Mouse (Mus musculus): ENCODE results near the gene Abcc1. TPM values are rescaled to one million over a fixed set of nuclear protein-coding genes. Genes with fewer than 3 reads are reported as not detected.

Gene Abcc1
- polyA plus RNA-seq, 1 experiment, result 5.1 TPM

- Histone ChIP-seq H3K27me3 (replicated peaks) (no peaks in the 10 kb centered on the region), H3K4me1 (peaks cover 66% of the 10 kb centered on the region), H3K9me3 (no peaks in the 10 kb centered on the region), H3K4me3 (replicated peaks) (no peak overlapping the region), H3K36me3 (replicated peaks; ENCODE audit: low read length) (peaks cover 98% of the 10 kb centered on the region)
- TF ChIP-seq FLI1 (IDR thresholded peaks at IDR 0.05; ENCODE audit: low read length) (no peak), GATA1 (IDR thresholded peaks at IDR 0.05; ENCODE audit: borderline replicate concordance, low read length) (no peak)
Observed at GRCm38 (mm10) chr16:14448307-14448706, 86.9 kb downstream of the Abcc1 start.

- no peaks in the 10 kb centered on the region for H3K9me3 ChIP-seq
- H3K4me1 ChIP-seq, result peaks cover 69% of the 10 kb centered on the region
- no peak for TF ChIP-seq FLI1 (IDR thresholded peaks at IDR 0.05; ENCODE audit: low read length)
- TF ChIP-seq GATA1 (IDR thresholded peaks at IDR 0.05; ENCODE audit: borderline replicate concordance, low read length), result no peak
- H3K4me3 ChIP-seq (replicated peaks), result no peak overlapping the region
- H3K36me3 ChIP-seq (replicated peaks; ENCODE audit: low read length), result peaks cover 97% of the 10 kb centered on the region
- H3K27me3 ChIP-seq (replicated peaks), result no peaks in the 10 kb centered on the region
Observed at GRCm38 (mm10) chr16:14449861-14450260, 88.5 kb downstream of the Abcc1 start.

- Histone ChIP-seq H3K9me3 (no peaks in the 10 kb centered on the region), H3K27me3 (replicated peaks) (no peaks in the 10 kb centered on the region), H3K36me3 (replicated peaks; ENCODE audit: low read length) (peaks cover 97% of the 10 kb centered on the region), H3K4me3 (replicated peaks) (no peak overlapping the region), H3K4me1 (peaks cover 61% of the 10 kb centered on the region)
- TF ChIP-seq GATA1 (IDR thresholded peaks at IDR 0.05; ENCODE audit: borderline replicate concordance, low read length), result no peak
- no peak for TF ChIP-seq FLI1 (IDR thresholded peaks at IDR 0.05; ENCODE audit: low read length)
Observed at GRCm38 (mm10) chr16:14451374-14452046, 90.2 kb downstream of the Abcc1 start.

- peaks cover 100% of the 10 kb centered on the region for H3K36me3 ChIP-seq (replicated peaks; ENCODE audit: low read length)
- no peaks in the 10 kb centered on the region for H3K27me3 ChIP-seq (replicated peaks)
- H3K9me3 ChIP-seq, result no peaks in the 10 kb centered on the region
- no peak overlapping the region for H3K4me3 ChIP-seq (replicated peaks)
- no peaks in the 10 kb centered on the region; the same call in 1 of the 2 replicates for H3K4me1 ChIP-seq
- TF ChIP-seq FLI1 (IDR thresholded peaks at IDR 0.05; ENCODE audit: low read length) (no peak), GATA1 (IDR thresholded peaks at IDR 0.05; ENCODE audit: borderline replicate concordance, low read length) (no peak)
Observed at GRCm38 (mm10) chr16:14462535-14462934, 101.2 kb downstream of the Abcc1 start.

GRCm38 (mm10) chr16:14465016-14465415, 103.7 kb downstream of the Abcc1 start:
- no peak for TF ChIP-seq FLI1 (IDR thresholded peaks at IDR 0.05; ENCODE audit: low read length)
- no peak for TF ChIP-seq GATA1 (IDR thresholded peaks at IDR 0.05; ENCODE audit: borderline replicate concordance, low read length)
- Histone ChIP-seq H3K36me3 (replicated peaks; ENCODE audit: low read length) (peaks cover 100% of the 10 kb centered on the region), H3K4me1 (peaks cover 4% of the 10 kb centered on the region; the same call in 1 of the 2 replicates)

GRCm38 (mm10) chr16:14468351-14468750, 107.0 kb downstream of the Abcc1 start:
- Histone ChIP-seq H3K4me1 (0 out of 2 replicates have a peak, but pooled peaks cover 4% of the 10 kb centered on the region), H3K36me3 (replicated peaks; ENCODE audit: low read length) (peaks cover 100% of the 10 kb centered on the region), H3K4me3 (replicated peaks) (no peak overlapping the region), H3K27me3 (replicated peaks) (no peaks in the 10 kb centered on the region), H3K9me3 (no peaks in the 10 kb centered on the region)
- TF ChIP-seq FLI1 (IDR thresholded peaks at IDR 0.05; ENCODE audit: low read length) (no peak), GATA1 (IDR thresholded peaks at IDR 0.05; ENCODE audit: borderline replicate concordance, low read length) (no peak)

More at GRCm38 (mm10) chr16:14465016-14465415, 103.7 kb downstream of the Abcc1 start:
- Histone ChIP-seq H3K4me3 (replicated peaks) (no peak overlapping the region), H3K27me3 (replicated peaks) (no peaks in the 10 kb centered on the region), H3K9me3 (no peaks in the 10 kb centered on the region)

- TF ChIP-seq GATA1 (IDR thresholded peaks at IDR 0.05; ENCODE audit: borderline replicate concordance, low read length), result no peak
- TF ChIP-seq FLI1 (IDR thresholded peaks at IDR 0.05; ENCODE audit: low read length), result no peak
- H3K4me1 ChIP-seq, result 0 out of 2 replicates have a peak, but pooled peaks cover 4% of the 10 kb centered on the region
- no peaks in the 10 kb centered on the region for H3K27me3 ChIP-seq (replicated peaks)
- H3K36me3 ChIP-seq (replicated peaks; ENCODE audit: low read length), result peaks cover 100% of the 10 kb centered on the region
- no peaks in the 10 kb centered on the region for H3K9me3 ChIP-seq
- no peak overlapping the region for H3K4me3 ChIP-seq (replicated peaks)
Observed at GRCm38 (mm10) chr16:14468841-14469240, 107.5 kb downstream of the Abcc1 start.

GRCm38 (mm10) chr16:14472171-14472570, 110.8 kb downstream of the Abcc1 start:
- TF ChIP-seq GATA1 (IDR thresholded peaks at IDR 0.05; ENCODE audit: borderline replicate concordance, low read length), result no peak
- TF ChIP-seq FLI1 (IDR thresholded peaks at IDR 0.05; ENCODE audit: low read length), result no peak
- H3K36me3 ChIP-seq (replicated peaks; ENCODE audit: low read length), result peaks cover 95% of the 10 kb centered on the region
- H3K4me3 ChIP-seq (replicated peaks), result no peak overlapping the region
- H3K4me1 ChIP-seq, result peaks cover 20% of the 10 kb centered on the region
- no peaks in the 10 kb centered on the region for H3K27me3 ChIP-seq (replicated peaks)
- H3K9me3 ChIP-seq, result no peaks in the 10 kb centered on the region

- Histone ChIP-seq H3K36me3 (replicated peaks; ENCODE audit: low read length) (peaks cover 84% of the 10 kb centered on the region), H3K4me3 (replicated peaks) (no peak overlapping the region), H3K27me3 (replicated peaks) (no peaks in the 10 kb centered on the region), H3K9me3 (no peaks in the 10 kb centered on the region), H3K4me1 (peaks cover 31% of the 10 kb centered on the region)
- TF ChIP-seq GATA1 (IDR thresholded peaks at IDR 0.05; ENCODE audit: borderline replicate concordance, low read length) (no peak), FLI1 (IDR thresholded peaks at IDR 0.05; ENCODE audit: low read length) (no peak)
Observed at GRCm38 (mm10) chr16:14473686-14474085, 112.3 kb downstream of the Abcc1 start.

- Histone ChIP-seq H3K9me3 (no peaks in the 10 kb centered on the region), H3K4me3 (replicated peaks) (no peak overlapping the region), H3K27me3 (replicated peaks) (no peaks in the 10 kb centered on the region), H3K36me3 (replicated peaks; ENCODE audit: low read length) (peaks cover 71% of the 10 kb centered on the region), H3K4me1 (peaks cover 45% of the 10 kb centered on the region)
- TF ChIP-seq FLI1 (IDR thresholded peaks at IDR 0.05; ENCODE audit: low read length) (no peak), GATA1 (IDR thresholded peaks at IDR 0.05; ENCODE audit: borderline replicate concordance, low read length) (no peak)
Observed at GRCm38 (mm10) chr16:14475001-14475400, 113.6 kb downstream of the Abcc1 start.

All from megakaryocyte, embryonic 14.5 days (primary cell).